In the genomic region with DNA sequence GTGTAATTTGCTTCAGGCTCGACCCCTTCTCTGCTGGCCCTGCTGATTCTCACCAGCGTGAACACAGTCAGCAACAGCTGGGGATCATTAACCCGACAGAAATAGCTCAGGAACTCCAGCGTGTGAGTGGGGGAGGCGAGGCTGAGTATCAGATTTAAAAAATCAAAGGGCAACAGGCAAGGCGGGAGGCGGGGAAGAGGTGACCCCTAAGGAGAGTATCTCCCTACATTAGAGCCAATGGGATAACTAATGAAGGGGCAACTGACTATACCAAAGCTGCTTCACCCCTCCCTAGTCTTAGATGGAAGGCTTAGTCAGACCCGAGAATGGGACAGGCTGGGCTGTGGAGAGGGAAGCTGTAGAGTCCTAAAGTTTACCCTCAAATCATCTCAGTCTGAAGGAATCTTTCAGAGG, we compare ENCODE assay signal across 9 mouse cellular contexts.
DNase-seq lines count a peak whose midpoint lies in the region; ATAC-seq and TF ChIP-seq lines count a peak whose summit lies in the region.
"Had no signal": no experiment of that assay in that cellular context is flagged by ENCODE, and none has a peak within 500 bp of the region (broad histone marks: within the 10 kb centered on the region; RNA-seq: fewer than 3 reads in every experiment).

No protein-coding gene starts in this region.

- ATAC-seq in heart, embryonic 15.5 days (replicated peaks; ENCODE audit: insufficient number of reproducible peaks, insufficient read depth, low FRiP score, low read depth): no peak
- peak; percentile 67 for ATAC-seq in intestine, embryonic 16.5 days

- no peak overlapping the region for H3K9ac ChIP-seq in heart, embryonic 15.5 days
- peak overlapping the region; percentile 12; the same call in 1 of the 2 replicates for H3K9ac ChIP-seq in intestine, embryonic 16.5 days (ENCODE audit: low read depth, low read length)

- no peaks in the 10 kb centered on the region for H3K9me3 ChIP-seq in heart, embryonic 15.5 days (replicated peaks)
- H3K9me3 ChIP-seq in intestine, embryonic 16.5 days (ENCODE audit: control insufficient read depth, low read length): no peaks in the 10 kb centered on the region

- 23% methylated on average over 8 of the region's 8 CpGs for WGBS in heart, embryonic 15.5 days
- WGBS in intestine, embryonic 16.5 days: 15% methylated on average over 8 of the region's 8 CpGs

- no peak overlapping the region for H3ac ChIP-seq in myocyte (ENCODE audit: control insufficient read depth, insufficient read length)

- H3K4me2 ChIP-seq in heart, embryonic 15.5 days: peak overlapping the region; percentile 22; the same call in 1 of the 2 replicates
- H3K4me2 ChIP-seq in intestine, embryonic 16.5 days (ENCODE audit: low read depth, low read length): 0 out of 2 replicates have a peak overlapping the region, but pooled peaks have one; percentile 7
- peak overlapping the region; percentile 75 for H3K4me2 ChIP-seq in myocyte (ENCODE audit: low read depth)

- H3K27ac ChIP-seq in heart, embryonic 15.5 days: peak overlapping the region; percentile 19
- H3K27ac ChIP-seq in intestine, embryonic 16.5 days (ENCODE audit: low read length): peak overlapping the region; percentile 46

- no peaks in the 10 kb centered on the region for H3K36me3 ChIP-seq in heart, embryonic 15.5 days
- H3K36me3 ChIP-seq in intestine, embryonic 16.5 days (ENCODE audit: control insufficient read depth, insufficient read depth, low read length): no peaks in the 10 kb centered on the region
- no peaks in the 10 kb centered on the region for H3K36me3 ChIP-seq in myocyte (ENCODE audit: control insufficient read depth, insufficient read depth)

- no peak for DNase-seq in heart, adult 11 months
- peak; percentile 88 for DNase-seq in embryo, embryonic 10 days (ENCODE audit: low spot score)
- no peak for DNase-seq in cerebellum, adult 8-10 months
- DNase-seq in right cerebral cortex, postnatal 14 days: no peak
- DNase-seq in spleen, adult 18-20 months: no peak

- peaks cover 89% of the 10 kb centered on the region for H3K79me2 ChIP-seq in myocyte (ENCODE audit: control insufficient read depth, insufficient read depth)

- peaks cover 3% of the 10 kb centered on the region; the same call in 1 of the 2 replicates for H3K27me3 ChIP-seq in heart, embryonic 15.5 days
- no peaks in the 10 kb centered on the region for H3K27me3 ChIP-seq in intestine, embryonic 16.5 days (replicated peaks; ENCODE audit: control insufficient read depth, insufficient read depth, low read length)
- H3K27me3 ChIP-seq in myocyte (ENCODE audit: control insufficient read depth, insufficient read depth, insufficient read length): no peaks in the 10 kb centered on the region
- H3K27me3 ChIP-seq: CH12.LX had no signal

- H3K4me1 ChIP-seq in heart, embryonic 15.5 days (replicated peaks): peaks cover 31% of the 10 kb centered on the region
- H3K4me1 ChIP-seq in intestine, embryonic 16.5 days (ENCODE audit: control insufficient read depth, insufficient read depth, low read length): peaks cover 19% of the 10 kb centered on the region

- peak; percentile 2 for TF ChIP-seq POLR2A in myocyte (IDR thresholded peaks at IDR 0.05; ENCODE audit: insufficient read length, low read depth)

- no peak overlapping the region for H3K4me3 ChIP-seq in heart, embryonic 15.5 days
- H3K4me3 ChIP-seq in intestine, embryonic 16.5 days (ENCODE audit: low read length): no peak overlapping the region
- no peak overlapping the region for H3K4me3 ChIP-seq in myocyte

TF ChIP-seq in myocyte, 11 proteins besides CTCF, POLR2A, EP300 and RAD21:
- TF ChIP-seq MYOD1 (IDR thresholded peaks at IDR 0.05; ENCODE audit: control insufficient read depth in 1 of 3, insufficient read length in 2 of 3, low read depth in 2 of 3): peak; percentile 89 to 97 (median 94)
- TF ChIP-seq SRF (IDR thresholded peaks at IDR 0.05; ENCODE audit: control insufficient read depth, insufficient read length, low read depth): no peak
- TF ChIP-seq TCF3 (IDR thresholded peaks at IDR 0.05; ENCODE audit: insufficient read length, low read depth): peak; percentile 65
- TF ChIP-seq CEBPB (IDR thresholded peaks at IDR 0.05; ENCODE audit: insufficient read depth, poor library complexity, severe bottlenecking): no peak
- TF ChIP-seq MYOG (IDR thresholded peaks at IDR 0.05; ENCODE audit: control insufficient read depth in 1 of 3, insufficient read depth in 1 of 3, insufficient read length in 2 of 3, low read depth in 2 of 3): peak; percentile 75 to 98 (median 94)
- TF ChIP-seq TCF12 (IDR thresholded peaks at IDR 0.05; ENCODE audit: insufficient read depth, poor library complexity, severe bottlenecking): peak; percentile 91

Comparison
In these comparisons a context has a peak if more than half of its experiments do, and no peak if none do; other contexts are left out.
1. H3K4me2 ChIP-seq: peak in every context shown above with its lines; median percentile 75 in myocyte; 22 in heart, embryonic 15.5 days; 7 in intestine, embryonic 16.5 days.